Mouse (Mus musculus) brain, embryonic 14.5 days (tissue): Measurements from ENCODE around the gene Cfb. TPM values are rescaled to one million over a fixed set of nuclear protein-coding genes. Genes with fewer than 3 reads are reported as not detected.

Experiments
- DNase-seq: peaks from one replicate; pipeline ENCODE4 v3.0.0-alpha.2; 2011; ENCODE audit warnings: low read depth
- CTCF ChIP-seq: fragments of 200-500 bp; IDR thresholded peaks from 2 replicates; pipeline ENCODE4 v1.5.1; 2012; ENCODE audit warnings: inconsistent platforms, mild to moderate bottlenecking, moderate library complexity, borderline replicate concordance; ENCODE audit not compliant: insufficient read depth, insufficient read length; ENCODE audit errors: extremely low read depth
- POLR2A ChIP-seq: fragments of 200-500 bp; IDR thresholded peaks from 2 replicates; pipeline ENCODE4 v1.6.1; 2012; ENCODE audit warnings: mild to moderate bottlenecking, inconsistent platforms, borderline replicate concordance; ENCODE audit not compliant: poor library complexity, insufficient read depth, insufficient read length, severe bottlenecking; ENCODE audit errors: extremely low read depth
- polyA plus RNA-seq: library from polyadenylated mRNA; depleted of rRNA; stranded (reverse); fragments of >200 nt; gene quantifications from 2 replicates; pipeline ENCODE4 v1.2.3, GENCODE M21; 2012

Gene Cfb
- polyA plus RNA-seq, 1 experiment = 0.42 TPM

DNA sequence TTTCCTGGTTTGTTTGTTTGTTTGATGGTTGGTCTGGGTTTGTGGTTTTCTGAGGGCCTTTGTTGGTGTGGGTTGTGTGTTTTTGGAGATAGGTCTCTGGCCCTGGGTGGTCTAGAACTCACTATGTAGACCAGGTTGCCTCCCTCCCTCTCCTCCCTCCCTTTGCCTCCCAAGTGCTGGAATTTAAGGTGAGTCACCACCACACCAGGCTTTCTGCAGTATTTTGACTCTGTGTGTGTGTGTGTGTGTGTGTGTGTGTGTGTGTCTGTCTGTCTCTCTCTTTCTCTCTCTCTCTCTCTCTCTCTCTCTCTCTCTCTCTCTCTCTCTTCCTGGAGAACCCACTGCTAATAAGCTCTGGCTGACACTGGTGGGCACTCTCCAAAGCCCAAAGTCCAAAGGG, 18.8 kb upstream of the Cfb start:
- TF ChIP-seq CTCF (no peak), POLR2A (no peak)
- DNase-seq = no peak

DNA sequence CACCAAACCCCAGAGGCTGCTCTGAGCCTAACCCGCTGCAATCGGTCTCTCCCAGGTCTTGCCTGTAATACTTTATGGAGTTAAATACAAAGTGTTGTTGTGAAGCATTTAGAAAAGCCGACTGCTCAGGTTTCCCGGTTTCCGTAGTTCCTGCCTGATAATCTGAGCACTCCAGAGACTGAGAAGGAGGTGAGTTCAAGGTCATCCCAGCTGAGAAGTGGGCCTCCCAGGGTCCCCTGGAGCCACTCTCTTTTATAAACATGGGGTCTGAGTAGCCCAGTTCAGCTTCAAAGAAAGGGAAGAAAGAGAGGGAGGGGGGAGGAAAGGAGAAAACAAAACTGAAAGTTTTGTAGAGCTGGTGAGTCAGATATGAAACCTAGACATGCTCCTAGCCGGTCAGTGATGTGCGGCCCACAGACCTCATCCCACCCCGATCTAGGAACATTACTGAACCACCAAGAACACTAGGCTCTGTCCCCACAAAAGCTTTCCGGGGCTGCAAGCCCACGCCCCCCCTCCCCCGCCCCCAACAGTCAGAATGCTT, 17.1 kb upstream of the Cfb start, which contains the start of gene Zbtb12:
Zbtb12 (plus strand) TSS at position 148 of the 544 bp plus-strand sequence.
- TF ChIP-seq POLR2A = no peak
- DNase-seq = no peak

GRCm38 (mm10) chr17:34874321-34874720, 12.0 kb upstream of the Cfb start:
- TF ChIP-seq POLR2A (no peak), CTCF (no peak)
- DNase-seq = no peak

DNA sequence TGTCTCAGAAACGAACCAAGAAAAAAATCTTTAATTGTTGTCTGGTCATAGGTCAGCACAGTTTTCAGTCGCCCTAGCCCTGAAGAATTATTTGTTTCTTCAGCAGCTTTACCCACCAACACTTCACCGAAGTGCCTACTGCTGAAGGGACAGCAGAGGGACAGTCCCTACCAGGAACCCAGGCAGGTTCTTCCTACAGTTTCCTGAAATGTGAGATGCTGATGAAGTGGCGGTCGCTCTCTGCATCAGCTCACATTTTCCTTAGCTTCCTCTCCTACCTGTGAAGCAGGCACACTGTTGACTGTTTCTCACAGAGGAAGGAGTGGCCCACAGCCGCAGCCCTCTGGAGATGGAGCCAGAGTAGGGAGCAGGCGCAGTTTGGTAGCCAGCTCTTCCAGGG, 3.7 kb upstream of the Cfb start:
- DNase-seq = no peak

GRCm38 (mm10) chr17:34861704-34862415, 458 bp downstream of the Cfb start:
- no peak for DNase-seq
- TF ChIP-seq POLR2A (no peak), CTCF (no peak)

More for the DNA sequence above, 3.7 kb upstream of the Cfb start:
- TF ChIP-seq CTCF (no peak), POLR2A (no peak)

DNA sequence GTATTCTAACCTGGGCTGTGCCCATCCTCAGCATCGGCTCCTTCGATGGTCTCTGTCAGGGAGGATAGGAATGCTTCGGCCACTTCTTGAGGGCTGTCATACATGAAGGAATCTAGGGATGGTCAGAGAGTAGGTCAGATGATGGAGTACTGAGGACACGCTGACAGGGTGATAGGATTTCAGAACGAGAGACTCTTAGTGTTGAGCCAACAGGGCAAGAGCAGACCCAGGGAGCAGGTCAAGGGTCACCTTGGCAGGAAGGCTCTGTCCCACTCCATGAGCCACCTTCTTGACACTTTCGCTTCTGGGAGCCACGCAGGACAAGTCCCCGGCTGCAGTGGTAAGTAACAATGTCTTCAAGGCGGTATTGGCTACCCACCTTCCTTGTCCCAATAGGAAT, 1.8 kb downstream of the Cfb start:
- no peak for TF ChIP-seq CTCF
- no peak for TF ChIP-seq POLR2A
- DNase-seq = no peak

- TF ChIP-seq CTCF (no peak), POLR2A (no peak)
Measured at GRCm38 (mm10) chr17:34858670-34859069, 3.6 kb downstream of the Cfb start.

GRCm38 (mm10) chr17:34855825-34856224, 6.5 kb downstream of the Cfb start:
- DNase-seq = peak; percentile 33
- no peak for TF ChIP-seq POLR2A
- TF ChIP-seq CTCF = peak; percentile 70

More at GRCm38 (mm10) chr17:34858670-34859069, 3.6 kb downstream of the Cfb start:
- no peak for DNase-seq

DNA sequence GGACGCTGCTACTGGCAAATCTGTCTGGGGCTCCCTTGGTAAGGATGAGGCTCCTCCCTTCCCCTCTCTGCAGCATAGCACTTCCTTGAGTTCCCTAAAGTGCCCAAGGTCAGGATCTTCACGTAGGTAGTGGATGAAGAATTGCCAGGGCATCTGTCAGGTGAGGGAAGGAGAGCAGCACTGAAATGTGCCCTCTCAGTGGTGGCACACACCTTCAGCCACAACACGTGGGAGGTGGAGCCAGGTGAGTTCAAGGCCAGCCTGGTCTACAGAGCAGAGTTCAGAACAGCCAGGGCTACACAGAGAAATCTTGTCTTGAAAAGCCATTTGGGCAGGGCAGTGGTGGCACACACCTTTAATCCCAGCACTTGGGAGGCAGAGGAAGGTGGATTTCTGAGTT, 7.6 kb downstream of the Cfb start:
- TF ChIP-seq POLR2A = no peak
- no peak for TF ChIP-seq CTCF

DNA sequence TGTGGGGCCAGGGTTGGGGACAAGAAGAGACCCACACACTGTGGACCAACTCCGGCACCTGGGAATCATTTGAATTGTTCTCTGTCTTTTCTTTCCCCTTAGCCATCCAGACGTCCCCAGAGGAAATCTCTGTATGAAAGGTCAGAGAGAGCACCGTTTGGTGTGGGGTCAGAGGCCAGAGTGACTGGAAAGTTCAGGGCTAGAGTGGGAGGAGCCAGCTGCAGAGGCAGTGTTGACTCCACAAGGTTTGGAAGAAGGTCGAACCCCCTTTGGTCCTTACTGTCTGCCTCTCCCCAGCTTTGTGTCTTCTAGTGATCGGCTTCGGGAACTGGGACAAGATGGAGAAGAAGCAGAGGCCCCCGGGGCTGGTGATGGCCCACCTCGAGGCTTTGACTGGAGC, 8.8 kb downstream of the Cfb start:
- no peak for DNase-seq
- TF ChIP-seq CTCF (no peak), POLR2A (no peak)

More for the DNA sequence above, 7.6 kb downstream of the Cfb start:
- DNase-seq = no peak

DNA sequence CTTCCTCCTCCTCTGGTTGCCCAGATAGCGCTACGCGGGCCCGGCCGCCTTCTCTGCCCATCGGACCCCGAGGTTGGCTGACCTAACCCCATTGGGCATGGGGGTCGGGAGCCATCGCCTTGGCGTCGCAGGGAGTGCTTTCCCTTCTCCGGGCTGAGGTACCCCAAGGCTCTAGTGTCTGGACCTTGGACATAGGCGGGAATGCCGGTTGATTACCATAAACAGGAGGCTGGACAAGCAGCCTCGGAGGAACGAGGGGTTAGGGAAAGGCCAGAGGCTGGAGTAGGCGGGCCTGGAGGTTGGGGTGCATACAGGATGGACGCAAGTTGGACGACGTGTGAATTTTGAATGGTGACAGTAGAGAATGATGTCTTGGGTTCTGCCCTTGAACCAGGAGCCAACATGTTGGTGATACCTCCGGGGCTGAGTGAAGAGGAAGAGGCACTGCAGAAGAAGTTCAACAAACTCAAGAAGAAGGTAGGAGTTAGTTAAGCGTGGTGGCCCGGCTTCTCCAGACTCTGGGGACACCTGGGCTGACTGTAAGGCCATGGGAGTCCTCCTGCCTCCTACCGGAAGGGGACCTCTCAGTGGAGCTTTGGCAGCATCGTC, 11.7 kb downstream of the Cfb start:
- TF ChIP-seq CTCF (no peak), POLR2A (no peak)
- no peak for DNase-seq
